Mouse (Mus musculus) B cell, adult 62 days (primary cell): ENCODE results near the gene Kcp. TPM values are rescaled to one million over a fixed set of nuclear protein-coding genes. Genes with fewer than 3 reads are reported as not detected.

Experiments
- total RNA-seq: library from RNA; stranded (reverse); gene quantifications from 4 replicates; pipeline ENCODE4 v1.2.4, GENCODE M21; 2023

Gene Kcp
- 0.12 TPM in 1 of 4 replicates, not detected in the others for total RNA-seq

DNA sequence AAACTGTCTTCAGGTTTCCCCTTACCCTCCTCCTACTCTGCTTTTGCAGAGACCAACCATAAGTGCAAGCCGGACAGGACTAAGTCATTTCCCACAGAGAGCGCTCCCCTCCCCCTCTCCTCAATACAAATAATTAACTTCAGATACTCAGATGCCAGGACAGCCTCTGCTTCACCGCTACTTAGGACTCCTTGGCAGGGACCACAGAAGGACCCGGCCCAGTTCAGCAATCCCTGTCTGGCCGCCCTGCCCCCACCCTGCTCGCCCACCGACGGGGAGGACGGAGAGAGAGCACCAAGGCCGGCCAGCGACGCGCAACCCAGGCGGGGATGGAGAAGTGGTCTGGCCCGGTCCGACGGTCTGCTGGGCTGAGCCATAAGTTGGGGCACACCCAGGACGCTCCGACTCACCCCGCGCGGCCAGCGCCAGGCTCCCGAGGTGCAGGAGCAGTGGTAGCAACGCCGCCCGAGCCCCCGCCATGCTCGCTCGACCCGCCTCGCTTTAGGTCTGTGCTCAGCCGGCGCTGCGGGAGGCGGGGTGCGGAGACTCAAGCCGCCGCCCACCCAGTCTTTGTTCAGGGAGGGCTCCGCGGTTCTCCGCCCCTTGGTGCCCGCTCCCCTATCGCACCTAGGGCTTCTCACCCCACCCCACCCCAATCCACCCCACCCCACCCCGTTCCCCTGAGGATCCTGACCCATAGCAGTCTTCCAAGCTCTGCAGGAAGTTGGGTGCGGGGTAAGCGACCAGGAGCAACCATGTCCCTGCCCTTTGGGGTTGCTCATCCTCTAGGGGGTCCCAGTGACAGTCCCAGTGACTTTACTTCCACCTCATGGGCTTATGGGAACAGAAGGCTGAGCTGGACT lies at the start of gene Kcp:
TSS of gene Kcp (minus strand) at position 506 of the 863 bp plus-strand sequence.

DNA sequence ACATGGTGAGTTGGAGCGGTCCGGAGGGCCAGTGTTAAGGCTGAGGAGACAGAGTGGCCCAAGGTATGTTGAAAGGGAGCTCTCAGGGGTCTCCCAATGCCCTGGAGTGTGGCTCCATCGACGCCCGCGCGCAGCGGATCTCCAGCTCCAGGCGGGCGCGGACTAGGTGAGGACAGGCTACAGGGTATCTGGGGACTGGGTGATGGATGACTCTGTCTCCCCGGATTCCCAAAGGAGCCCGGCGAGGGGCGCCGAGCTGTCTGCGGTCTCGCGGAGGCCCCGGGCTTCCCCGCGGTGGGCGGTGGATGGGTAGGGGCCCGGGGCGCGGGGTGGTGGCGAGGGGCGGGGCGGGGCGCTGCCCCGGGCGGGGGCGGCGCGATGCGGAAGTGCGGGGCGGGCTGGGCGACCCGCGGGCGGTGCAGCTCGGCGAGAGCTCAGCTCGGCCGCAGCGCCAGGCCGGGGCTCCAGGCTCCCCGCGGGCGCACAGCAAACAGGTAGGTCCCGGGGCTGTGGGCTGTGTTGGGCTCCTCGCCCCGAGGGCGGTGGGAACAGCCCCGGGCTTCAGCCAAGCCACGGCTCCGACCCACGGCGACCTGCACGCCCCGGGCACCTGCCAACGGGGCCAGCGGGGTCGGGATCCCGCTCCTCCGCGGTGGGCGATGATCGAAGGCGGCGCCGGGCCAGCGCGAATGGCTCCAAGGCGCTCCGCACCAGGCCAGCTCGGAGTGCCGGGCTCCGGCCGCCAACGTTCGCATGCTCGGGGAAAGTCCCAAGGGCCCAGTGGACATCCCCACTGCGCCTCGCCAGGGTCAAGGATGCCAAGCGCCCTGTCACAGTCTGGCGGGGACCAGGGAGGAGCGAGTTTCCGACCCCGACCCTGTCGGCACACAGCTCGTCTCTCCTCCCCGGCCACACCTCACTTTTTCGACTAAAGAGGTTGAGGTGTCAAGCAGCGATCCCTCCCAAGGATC lies 18.8 kb upstream of the Kcp start, which contains the start of gene Irf5:
TSS of gene Irf5 (plus strand) at position 345 of the 971 bp plus-strand sequence.

DNA sequence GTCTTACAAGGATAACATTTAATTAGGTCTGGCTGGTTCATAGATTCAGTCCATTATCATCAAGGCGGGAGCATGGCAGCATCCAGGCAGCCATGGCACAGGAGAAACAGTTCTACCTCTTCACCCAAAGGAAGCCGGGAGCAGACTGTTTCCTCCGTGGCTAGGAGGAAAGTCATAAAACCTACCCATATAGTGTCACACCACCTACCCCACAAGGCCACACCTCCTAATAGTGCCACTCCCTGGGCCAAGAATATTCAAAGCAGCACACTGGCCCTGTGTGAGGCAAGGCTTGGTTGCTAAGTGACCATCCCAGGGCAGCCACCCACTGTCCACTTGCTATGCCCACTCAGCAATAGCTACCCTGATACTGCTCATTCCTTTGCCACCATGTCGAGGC lies 36.6 kb downstream of the Kcp start, which contains the start of gene Atp6v1fnb:
TSS of gene Atp6v1fnb (plus strand) at position 301 of the 400 bp plus-strand sequence.

DNA sequence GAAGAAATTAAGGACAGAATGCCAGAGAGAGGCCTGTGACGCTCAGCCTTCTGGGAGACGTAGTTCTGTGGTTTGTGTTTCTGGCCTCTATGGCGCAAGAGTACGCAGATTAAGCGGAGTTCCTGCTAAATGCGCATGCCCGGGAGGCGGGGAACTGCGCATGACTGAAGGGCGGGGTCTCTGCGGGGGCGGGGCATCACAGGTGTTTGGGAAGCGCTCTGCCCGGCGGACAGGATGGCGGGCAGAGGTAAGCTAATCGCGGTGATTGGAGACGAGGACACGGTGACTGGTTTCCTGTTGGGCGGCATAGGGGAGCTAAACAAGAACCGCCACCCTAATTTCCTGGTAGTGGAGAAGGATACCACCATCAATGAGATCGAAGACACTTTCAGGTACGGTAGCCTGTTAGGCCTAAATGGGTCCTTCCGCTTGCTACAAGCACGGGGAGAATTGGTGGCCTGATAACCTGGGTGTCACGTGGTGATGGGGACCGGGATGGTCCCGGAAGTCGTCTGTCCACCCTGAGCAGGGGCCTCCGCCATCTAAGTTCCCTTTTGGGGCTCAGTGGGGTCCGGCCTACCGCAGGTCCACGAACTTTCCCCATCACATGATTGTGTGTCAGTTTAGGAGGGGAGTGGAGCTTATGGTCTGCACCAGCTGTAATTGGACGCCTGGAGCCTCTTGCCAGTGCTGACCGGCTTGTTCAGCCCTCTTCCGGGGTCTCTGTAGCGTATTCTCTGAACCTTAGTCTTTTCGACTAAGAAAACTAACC lies 40.0 kb downstream of the Kcp start, which contains the start of gene Atp6v1f:
TSS of gene Atp6v1f (plus strand) at position 136 of the 772 bp plus-strand sequence.

DNA sequence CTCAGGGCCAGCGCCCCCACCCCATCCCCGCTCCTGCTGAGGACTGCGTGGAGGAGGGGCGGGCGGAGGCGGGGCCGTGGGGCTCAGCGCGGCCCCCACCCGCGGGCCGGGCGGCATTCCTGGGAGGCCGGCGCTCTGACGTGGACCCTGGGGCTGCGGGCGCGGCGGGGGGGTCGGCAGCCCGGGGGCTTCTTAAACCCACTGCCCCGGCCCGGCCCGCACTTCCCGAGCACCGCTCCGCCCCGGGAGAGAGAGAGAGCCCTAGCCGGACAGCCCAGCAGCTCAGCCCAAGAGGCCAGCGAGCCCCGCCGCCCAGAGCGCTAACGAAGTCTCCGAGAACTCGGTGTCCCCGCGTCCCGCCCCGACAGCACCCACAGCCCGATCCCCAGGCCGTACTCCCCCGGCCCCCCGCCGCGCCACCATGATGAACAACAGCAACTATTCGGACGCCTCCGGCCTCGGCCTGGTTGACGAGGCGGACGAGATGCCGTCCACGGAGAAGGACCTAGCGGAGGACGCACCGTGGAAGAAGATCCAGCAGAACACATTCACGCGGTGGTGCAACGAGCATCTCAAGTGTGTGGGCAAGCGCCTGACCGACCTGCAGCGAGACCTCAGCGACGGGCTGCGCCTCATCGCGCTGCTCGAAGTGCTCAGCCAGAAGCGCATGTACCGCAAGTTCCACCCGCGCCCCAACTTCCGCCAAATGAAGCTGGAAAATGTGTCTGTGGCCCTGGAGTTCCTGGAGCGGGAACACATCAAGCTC lies 74.5 kb downstream of the Kcp start, which contains the start of gene Flnc:
TSS of gene Flnc (plus strand) at position 219 of the 766 bp plus-strand sequence.

Other genes with a start within 250 kb of the Kcp start
- 22.2 to 28.7 TPM (median 28.1 TPM) in 4 replicates for gene Hilpda, start 235.5 kb downstream of the Kcp start, total RNA-seq
- gene Fam71f2, start 228.4 kb downstream of the Kcp start, total RNA-seq: 1.0 TPM in 1 of 4 replicates, not detected in the others
- not detected in 4 replicates for gene Fam71f1, start 188.8 kb downstream of the Kcp start, total RNA-seq
- 46.3 to 53.5 TPM (median 50.1 TPM) in 4 replicates for gene Calu, start 159.9 kb downstream of the Kcp start, total RNA-seq
- not detected in 4 replicates for gene Opn1sw, start 119.5 kb downstream of the Kcp start, total RNA-seq
- not detected in 4 replicates for gene Ccdc136, start 111.6 kb downstream of the Kcp start, total RNA-seq
- 0.06 TPM in 1 of 4 replicates, not detected in the others for gene Flnc, start 74.7 kb downstream of the Kcp start, total RNA-seq
- gene Atp6v1f, start 40.2 kb downstream of the Kcp start, total RNA-seq: 195 to 211 TPM (median 201 TPM) in 4 replicates
- 8.3 to 9.7 TPM (median 9.1 TPM) in 4 replicates for gene Atp6v1fnb, start 36.5 kb downstream of the Kcp start, total RNA-seq
- gene Irf5, start 18.7 kb upstream of the Kcp start, total RNA-seq: 239 to 270 TPM (median 247 TPM) in 4 replicates
- gene Tnpo3, start 101.9 kb upstream of the Kcp start, total RNA-seq: 73.3 to 87.7 TPM (median 82.9 TPM) in 4 replicates
- gene Tspan33, start 186.3 kb upstream of the Kcp start, total RNA-seq: 0.76 to 1.0 TPM (median 0.89 TPM) in 4 replicates
- 0.15 to 0.25 TPM in 2 of 4 replicates, not detected in the others for gene Smo, start 227.6 kb upstream of the Kcp start, total RNA-seq